Mouse (Mus musculus) kidney, adult 8-10 months (tissue): Measurements from ENCODE around the gene Thap4.
"Not testable (repeated sequence)": the region's sequence is repeated elsewhere in the genome, so short reads cannot be mapped to it uniquely, and the experiment has no call there.

Experiments used
- DNase-seq, 2 experiments: peaks; one replicate each; pipeline ENCODE4 v3.0.0; 2022

The Thap4 gene

DNA sequence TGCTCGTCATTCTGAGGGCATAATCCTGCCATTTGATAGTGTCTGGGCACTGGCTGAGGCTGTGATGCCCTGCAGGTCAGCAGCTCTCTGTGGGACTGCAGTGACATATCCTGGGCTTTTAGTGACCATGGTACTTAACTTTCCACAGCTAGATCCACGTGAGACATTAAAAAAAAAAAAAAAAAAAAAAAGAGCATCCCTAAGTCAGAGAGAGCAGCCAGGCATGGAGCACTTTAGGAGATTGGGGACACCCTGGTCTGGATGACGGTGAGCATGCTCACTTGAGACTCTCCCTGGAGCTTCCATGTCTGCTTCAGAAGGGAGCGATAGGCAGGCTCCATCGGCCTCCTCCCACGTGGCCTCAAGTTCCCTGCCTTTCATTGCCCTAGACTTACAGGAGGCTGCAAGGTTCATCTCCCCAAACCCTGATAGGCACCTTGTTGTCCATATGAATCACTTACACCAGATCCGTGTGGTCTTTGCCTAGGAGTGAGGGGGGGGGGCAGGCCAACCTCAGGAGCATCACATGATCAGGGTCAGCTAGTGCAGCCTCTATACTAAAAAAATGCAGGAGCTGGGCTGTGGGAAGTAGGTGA is 64.7 kb downstream of the Thap4 start:
- DNase-seq, result no peak

DNA sequence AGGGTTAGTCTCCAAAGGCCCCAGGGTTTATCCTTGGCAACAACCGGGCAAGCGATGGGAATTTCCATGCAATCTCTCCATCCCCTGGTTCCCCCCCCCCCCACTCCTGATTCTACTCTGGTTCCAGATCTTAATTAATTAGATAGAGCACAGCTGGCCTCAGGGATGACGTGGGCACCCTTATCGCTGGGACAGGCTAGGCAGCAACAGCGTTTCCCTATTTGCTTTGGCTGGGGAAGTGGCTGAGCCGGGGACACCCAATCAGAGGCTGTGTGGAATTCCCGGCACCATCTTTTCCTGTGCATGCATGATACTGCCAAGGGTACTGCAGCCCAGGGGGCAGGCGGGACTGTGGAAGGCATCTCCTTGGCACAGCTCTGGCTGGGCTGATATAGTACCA is 66.5 kb downstream of the Thap4 start:
- peak; percentile 30 to 46 for DNase-seq

DNA sequence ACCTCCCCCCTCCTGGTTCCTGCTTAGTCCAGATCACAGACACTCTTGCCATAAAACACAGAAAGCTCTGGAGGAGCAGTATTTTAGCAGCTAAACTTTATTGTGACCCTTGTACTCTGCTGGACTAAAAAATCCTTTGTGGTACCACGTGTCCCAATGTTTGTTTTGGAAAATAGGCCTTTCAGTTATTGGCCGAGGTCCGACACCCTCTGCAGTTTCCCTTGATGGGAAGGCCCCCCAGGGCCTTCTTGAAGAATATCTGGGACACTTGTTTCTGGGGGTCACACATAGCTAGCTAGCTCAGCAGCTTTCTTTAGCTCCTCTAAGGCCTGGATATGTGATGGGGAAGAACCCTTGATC is 67.7 kb downstream of the Thap4 start:
- DNase-seq, result peak; percentile 48 to 58

DNA sequence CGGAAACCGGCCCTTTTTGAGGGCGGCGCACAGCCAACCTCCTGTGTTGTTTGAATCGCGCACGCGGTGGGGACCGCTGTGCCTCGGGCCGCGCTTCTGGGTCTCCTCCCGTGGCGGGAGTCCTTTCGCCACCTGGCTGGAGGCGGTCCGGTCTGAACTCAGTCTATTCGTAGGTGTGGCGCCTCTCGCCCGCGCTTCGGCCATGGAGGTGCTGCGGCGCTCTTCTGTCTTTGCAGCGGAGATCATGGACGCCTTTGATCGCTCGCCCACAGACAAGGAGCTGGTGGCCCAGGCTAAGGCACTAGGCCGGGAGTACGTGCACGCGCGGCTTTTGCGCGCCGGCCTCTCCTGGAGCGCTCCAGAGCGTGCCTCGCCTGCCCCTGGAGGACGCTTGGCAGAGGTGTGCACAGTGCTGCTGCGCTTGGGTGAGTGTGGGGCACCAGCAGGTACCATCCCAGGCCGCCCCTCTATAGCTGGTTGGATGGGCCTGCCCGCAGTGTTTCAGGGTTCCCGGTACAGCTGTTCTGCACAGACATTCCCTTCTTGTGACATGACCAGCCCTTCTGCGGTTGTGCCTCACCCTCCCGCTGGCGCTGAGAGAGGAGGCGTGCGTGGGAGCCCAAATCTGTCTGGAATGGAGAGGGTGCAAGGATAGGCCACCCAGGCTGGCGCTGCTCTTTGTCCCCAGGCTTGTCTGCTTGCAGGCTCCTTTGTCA is 68.3 kb downstream of the Thap4 start:
- DNase-seq, result peak; percentile 54 to 67

DNA sequence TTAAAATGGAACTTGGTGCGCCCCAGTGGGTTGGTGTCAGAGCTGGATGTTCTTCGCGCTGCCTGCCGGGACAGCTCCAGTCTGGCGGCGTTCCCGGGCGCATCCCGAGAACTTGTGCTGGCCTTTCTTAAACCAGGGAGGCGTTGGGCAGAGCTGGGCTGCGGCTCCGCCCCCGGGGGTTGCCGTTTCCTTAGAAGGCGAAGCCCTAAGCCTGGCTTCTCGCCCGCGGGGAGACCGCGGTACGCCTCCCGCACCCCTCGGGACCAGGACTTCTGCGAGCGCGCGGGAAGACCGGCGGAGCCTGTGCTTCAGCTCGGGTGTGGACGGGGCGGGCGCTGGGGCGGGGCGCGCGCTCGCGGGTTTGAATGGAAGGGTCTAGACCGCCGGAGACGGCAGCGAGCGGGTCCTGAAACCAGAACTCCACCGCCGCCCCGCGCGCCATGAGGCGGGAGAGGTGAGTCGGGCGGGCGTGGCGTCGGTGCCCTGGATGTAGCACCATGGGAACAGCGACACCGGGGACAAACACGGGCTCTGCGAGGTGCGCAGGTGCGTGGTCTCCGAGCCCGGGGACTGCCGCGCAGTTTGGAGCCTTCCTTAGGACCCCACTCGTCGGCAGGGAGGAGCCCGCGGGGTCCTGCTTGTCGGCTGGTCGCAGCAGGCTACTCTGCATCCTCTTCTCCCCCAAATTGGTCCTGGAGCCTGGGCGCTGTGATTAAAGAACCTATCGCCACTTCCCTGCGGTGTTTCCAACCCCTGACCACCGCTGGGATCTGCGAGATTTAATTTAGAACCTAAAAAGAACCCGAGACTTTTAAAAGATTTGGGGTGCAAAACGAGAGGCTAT is 69.0 kb downstream of the Thap4 start, which contains the start of gene Bok:
Bok (plus strand) TSS at position 260 of the 844 bp plus-strand sequence.
- peak; percentile 76 to 86 for DNase-seq

DNA sequence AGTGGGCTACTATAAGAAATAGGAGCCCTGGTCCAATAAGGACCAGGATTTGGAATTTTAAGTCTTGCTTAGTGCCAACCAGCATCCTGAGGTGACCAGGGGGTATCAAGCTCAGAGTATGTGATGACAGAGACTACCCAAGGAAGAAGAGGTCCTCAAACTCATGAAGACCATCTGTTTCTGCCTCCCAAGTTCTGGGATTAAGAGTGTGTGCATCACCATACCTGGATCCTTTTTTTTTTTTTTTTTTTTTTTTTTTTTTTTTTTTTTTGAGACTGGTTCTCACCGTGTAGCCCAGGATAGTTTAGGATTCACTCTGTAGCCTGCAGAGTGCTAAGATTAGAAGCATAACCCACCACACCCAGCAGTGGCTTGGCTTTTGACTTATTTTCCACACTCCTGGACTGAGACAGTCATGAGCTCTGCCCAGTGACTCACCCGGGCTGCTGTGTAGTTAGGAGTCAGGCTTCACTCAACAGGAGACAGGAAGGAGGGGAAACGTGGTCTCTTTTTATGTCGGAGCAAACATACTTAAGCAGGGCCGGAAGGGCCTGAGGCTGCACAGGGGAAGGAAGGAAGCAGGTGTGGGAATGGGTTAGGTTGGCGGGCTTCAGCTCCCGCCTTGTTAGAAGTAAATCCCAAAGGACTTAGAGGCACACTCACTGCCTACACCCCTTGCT is 74.6 kb downstream of the Thap4 start:
- DNase-seq, result no peak

DNA sequence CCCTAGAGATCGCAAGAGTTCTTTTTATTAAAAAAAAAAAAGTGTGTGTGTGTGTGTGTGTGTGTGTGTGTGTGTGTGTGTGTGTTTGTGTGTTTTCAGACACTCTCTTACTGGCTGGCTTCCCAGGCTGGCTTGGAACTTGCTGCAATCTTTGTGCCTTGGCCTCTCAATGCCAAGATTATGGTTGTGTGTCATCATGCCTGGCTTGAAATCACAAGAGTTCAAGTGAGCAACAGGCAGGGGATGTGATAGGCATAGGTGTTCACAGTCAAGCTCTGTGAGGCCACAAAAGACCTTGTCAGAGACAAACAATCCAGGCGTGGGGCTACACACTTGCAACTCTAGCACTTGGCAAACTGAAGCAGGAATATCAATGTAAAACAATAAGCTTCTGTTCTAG is 76.3 kb downstream of the Thap4 start:
- DNase-seq, result no peak

DNA sequence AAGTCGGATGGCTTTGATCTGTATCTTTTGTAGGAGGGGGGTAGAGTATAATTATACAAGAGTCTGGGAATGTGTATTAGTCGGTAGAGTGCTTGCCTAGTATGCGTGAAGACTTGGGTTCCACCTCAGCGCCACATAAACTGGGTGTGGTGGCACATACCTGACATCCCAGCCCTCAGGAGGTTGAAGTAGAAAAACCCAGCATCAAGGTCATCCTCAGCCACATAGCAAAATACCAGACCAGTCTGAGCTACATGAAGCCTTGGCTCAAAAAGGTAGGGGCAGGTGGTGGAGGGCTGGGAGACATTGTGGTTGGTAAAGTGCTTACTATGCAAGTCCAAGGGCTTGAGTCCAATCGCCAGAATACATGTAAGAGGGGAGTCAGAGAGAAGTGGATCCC is 82.0 kb downstream of the Thap4 start:
- peak in 1 of 2 experiments; percentile 43 for DNase-seq

DNA sequence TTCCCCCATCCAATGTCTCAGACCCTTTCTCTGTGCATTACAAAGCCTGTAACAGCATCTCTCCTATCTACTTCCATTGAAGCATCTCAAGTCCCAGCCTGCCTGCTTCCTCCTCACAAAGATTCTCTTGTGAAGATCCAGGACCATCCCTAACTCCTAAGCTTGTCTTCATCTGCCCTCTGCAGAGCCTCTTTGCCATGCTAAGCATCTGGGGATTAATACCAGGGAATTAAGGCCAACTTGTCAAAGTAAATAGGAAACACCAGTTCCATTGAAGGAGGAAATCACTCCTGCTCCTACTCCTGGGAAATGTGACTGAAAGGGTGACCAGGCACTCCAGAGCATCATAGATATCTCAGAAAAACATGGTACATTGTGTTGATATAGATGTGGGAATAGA is 84.7 kb downstream of the Thap4 start:
- DNase-seq, result no peak

DNA sequence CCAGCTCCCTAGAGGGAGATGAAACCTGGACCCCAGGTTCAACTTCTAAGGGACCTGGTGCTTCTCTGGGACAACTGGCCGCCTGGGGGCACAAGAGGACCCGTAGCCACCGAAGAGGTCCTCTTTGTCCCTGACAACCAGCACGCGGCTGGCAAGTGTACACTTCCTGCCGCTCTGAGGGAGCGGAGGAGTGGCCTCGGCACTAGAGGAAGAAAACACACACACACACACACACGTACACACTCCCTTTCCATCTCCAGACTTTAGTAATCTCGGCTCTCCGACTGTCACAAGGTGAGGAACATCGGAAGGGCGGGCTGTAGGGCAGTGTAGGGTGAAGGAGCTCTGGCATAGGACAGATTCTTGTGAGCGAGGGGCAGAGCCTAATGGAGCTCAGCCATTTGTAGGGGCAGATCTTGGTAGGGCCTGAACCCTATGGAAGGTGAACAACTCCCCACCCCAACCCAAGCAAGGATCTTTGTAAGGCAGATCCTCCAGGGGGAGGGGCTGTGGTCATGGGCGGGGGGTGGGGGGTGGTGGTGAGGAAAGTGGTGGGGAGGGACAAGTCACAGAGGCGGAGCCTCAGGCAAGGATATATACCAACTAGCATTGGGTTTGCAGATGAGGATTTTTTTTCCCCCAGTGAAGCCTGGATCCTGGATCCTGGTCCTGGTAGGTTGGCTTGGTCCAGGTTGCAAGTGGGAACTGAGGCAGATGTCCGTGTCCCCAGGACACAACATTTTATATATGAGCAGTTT is 85.7 kb downstream of the Thap4 start:
- DNase-seq, result peak; percentile 76 to 88

DNA sequence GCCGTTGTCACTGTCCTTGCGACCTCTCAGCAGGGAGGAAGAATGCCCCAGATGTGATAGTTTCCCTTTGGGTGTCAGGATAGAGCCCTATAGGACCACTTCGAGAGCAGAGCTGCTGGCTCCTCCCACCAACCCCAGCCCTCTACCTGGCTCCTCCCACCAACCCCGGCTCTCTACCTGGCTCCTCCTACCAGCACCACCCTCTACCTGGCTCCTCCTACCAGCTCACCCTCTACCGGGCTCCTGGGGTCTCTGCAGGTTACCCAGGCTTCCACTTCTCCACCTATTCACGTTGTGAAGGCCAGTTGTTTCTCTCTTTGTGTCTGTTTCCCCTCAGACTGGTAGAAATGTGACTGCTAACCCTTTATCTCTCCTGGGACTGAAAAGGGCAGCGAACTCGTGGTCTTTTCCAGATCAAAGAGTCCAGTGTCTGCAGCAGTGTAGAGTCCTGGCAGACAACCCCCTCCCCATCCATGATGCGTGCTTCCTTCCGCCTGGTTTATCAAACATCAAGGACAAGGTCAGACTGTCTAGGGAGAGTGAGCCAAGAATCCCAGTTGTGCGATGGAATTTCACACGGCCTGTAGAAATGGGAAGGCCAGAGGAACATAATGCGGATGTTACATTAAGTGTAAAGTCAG is 86.8 kb downstream of the Thap4 start:
- no peak for DNase-seq

DNA sequence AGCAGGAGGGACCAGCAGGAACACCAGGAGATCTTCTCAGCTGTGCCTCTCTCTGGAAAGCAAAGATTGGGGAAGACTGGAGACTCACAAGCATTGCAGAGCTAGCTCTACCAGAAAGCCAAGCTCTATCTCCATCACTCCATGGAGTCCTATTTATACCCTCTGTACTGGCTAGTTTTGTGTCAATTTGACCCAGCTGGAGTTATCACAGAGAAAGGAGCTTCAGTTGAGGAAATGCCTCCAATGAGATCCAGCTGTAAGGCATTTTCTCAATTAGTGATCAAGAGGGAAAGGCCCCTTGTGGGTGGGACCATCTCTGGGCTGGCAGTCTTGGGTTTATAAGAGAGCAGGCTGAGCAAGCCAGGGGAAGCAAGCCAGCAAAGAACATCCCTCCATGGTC is 96.1 kb downstream of the Thap4 start, which contains the start of gene Stk25:
Stk25 (minus strand) TSS at position 101 of the 400 bp plus-strand sequence.
- not testable (repeated sequence) for DNase-seq

DNA sequence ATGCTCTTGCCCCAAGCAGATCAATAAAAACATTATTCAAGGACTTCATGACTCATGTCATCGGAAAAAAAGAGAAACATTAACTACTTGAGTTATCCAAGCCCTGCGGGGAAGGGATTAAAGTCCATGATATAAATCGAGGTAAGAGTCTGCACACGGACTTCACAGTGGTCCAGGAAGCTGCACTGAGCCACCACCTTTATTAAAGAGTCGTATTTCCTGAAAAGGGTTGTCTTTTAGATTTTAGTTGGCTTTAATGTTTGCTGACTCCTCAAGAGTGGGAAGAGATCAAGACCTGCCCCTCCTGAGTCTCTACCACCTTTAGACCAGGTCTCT is 97.7 kb downstream of the Thap4 start:
- no peak for DNase-seq

DNA sequence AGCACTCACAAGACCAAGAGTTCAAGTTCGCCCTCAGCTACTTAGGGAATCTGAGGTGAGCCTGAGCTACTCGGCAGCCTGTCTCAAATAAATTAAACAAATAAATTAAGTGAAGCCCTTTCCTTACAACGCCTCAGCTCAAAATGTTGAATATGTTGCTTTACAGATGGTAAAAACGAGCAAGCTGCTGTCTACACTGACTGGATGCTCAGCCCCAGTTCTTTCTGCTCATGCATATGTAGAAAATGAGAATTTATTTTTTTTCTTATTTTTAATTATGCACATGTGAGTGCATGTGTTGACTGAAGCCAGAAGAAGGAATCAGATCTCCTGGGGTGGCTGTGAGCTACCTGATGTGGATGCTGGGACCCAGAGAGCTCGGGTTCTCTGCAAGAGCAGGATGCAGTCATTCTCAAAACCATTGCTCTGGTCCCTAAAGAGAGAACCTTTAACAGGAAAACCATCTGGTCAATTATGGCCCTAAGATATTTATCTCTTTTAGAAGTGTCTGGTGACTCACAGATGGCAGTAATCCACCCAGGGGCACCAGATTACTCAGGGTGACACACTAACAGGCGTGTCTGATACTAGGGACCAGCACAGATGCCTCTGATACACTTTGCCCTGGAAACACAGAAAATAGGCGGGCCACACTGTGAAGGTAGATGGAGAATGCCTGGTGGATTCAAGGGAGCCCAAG is 98.2 kb downstream of the Thap4 start:
- DNase-seq, result no peak

DNA sequence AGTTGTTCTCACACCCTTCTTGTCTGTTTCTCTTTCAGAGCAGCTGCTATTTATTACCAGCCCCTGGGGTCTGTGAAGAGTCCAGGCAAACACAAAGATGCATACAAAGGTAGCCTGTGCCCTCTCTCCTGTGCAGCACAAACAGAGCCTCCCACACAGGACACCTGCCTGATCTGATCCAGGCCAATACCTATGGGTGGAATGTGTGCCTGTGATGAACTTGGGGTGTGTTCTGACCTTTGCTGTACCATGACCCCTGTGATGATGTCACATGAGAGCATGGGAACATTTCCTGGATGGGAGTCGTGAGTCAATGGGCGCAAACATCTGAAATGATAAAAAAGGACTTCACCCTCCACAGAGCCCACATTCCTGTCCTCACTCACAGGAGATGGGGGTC is 99.9 kb downstream of the Thap4 start:
- DNase-seq, result no peak

DNA sequence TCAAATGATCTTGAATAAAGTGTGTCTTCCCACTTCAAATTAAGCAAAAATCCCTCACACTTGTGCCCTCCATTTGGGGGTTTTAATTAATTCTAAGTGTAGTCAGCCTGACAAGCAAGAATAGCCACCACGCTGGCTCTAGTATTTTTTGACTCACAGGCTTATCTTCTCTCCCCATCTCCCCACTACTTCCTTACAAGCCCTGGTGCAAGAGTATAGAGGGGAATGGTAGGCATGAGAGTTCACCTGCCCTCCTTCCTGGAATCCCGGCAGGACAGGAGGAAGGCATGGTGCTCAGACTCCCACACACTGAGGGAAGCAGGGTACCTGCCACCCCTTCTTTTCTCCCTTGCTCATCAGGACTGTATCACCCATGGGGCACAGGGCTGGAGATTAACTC is 100.4 kb downstream of the Thap4 start:
- DNase-seq, result no peak
